ENCODE assay signal across 9 mouse cellular contexts in the genomic region with DNA sequence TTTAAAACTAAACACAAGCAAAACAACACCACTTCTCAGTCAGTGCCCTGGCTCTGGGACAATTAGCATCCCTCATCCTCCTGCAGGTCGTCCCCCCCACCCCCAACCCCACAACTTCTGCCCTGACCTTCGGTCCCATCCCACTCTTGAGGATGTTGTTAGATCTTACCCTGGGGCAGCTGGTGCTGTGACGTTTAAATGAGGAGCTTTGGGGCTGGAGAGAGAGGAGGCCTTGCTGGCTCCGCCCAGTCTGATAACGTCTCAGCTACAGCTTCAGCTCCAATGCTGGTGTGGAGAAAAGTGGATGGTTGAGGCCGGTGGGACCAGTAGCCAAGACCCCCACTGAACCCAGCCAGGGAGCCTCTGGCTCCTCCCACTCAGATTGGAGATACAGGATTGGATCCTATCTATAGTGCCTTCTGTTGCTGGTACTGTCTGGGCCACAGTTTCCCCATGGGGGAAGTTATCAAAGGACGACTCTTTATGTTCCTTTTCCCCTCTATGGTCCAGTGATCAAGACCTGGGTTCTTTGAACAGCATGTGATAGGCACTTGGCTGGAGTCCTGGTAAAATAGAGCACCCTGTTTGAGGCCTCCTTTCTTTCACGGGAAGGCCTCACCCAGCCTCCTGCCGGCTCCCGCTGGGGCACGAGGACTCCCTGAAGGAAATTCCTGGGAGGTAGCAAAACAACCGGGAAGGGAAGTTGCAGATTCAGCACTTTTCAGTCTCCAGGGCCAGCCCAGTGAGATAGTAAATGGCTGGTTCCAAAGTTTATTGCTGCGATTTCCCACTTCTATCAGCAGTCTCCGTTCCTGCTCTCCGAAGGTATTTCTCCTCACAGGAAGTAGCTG. TPM values are rescaled to one million over a fixed set of nuclear protein-coding genes. Genes with fewer than 3 reads are reported as not detected.
DNase-seq lines count a peak whose midpoint lies in the region; ATAC-seq and TF ChIP-seq lines count a peak whose summit lies in the region.
"Had no signal": no experiment of that assay in that cellular context is flagged by ENCODE, and none has a peak within 500 bp of the region (broad histone marks: within the 10 kb centered on the region; RNA-seq: fewer than 3 reads in every experiment).

TSS of gene Slc7a9 (plus strand) at position 801 of the 851 bp plus-strand sequence.

- TF ChIP-seq CTCF in midbrain, postnatal 0 days (IDR thresholded peaks at IDR 0.05): no peak
- no peak for TF ChIP-seq CTCF in stomach, postnatal 0 days (IDR thresholded peaks at IDR 0.05; ENCODE audit: low read depth)

- H3K4me2 ChIP-seq in midbrain, embryonic 14.5 days (ENCODE audit: low read length): no peak within 1 kb of the TSS
- H3K4me2 ChIP-seq in midbrain, postnatal 0 days (ENCODE audit: low read depth, low read length, poor library complexity, severe bottlenecking): no peak within 1 kb of the TSS
- no peak within 1 kb of the TSS for H3K4me2 ChIP-seq in embryonic facial prominence, embryonic 14.5 days (ENCODE audit: low read depth, low read length)
- H3K4me2 ChIP-seq in stomach, postnatal 0 days (replicated peaks; ENCODE audit: low read depth): no peak within 1 kb of the TSS

- no peak within 1 kb of the TSS for H3K27ac ChIP-seq in midbrain, embryonic 14.5 days (replicated peaks; ENCODE audit: low read depth, low read length)
- H3K27ac ChIP-seq in midbrain, postnatal 0 days (ENCODE audit: low read depth, low read length): no peak within 1 kb of the TSS
- no peak within 1 kb of the TSS for H3K27ac ChIP-seq in embryonic facial prominence, embryonic 14.5 days (replicated peaks; ENCODE audit: low read depth, low read length)
- H3K27ac ChIP-seq in stomach, postnatal 0 days (replicated peaks): no peak within 1 kb of the TSS

- no peak within 1 kb of the TSS for H3K4me3 ChIP-seq in midbrain, embryonic 14.5 days (replicated peaks; ENCODE audit: low read depth, low read length)
- no peak within 1 kb of the TSS for H3K4me3 ChIP-seq in midbrain, postnatal 0 days (ENCODE audit: low read depth, low read length)
- no peak within 1 kb of the TSS for H3K4me3 ChIP-seq in embryonic facial prominence, embryonic 14.5 days (ENCODE audit: low read depth, low read length)
- no peak within 1 kb of the TSS for H3K4me3 ChIP-seq in stomach, postnatal 0 days (ENCODE audit: low read depth, low read length)

- no peak within 1 kb of the TSS for H3K9ac ChIP-seq in midbrain, embryonic 14.5 days (replicated peaks; ENCODE audit: low read length)
- no peak within 1 kb of the TSS for H3K9ac ChIP-seq in midbrain, postnatal 0 days (replicated peaks; ENCODE audit: low read length, poor library complexity, severe bottlenecking)
- no peak within 1 kb of the TSS for H3K9ac ChIP-seq in embryonic facial prominence, embryonic 14.5 days (ENCODE audit: low read depth, low read length)
- no peak within 1 kb of the TSS for H3K9ac ChIP-seq in stomach, postnatal 0 days (ENCODE audit: low read length)

- ATAC-seq in midbrain, embryonic 14.5 days (ENCODE audit: low FRiP score, low TSS enrichment): no peak
- ATAC-seq in midbrain, postnatal 0 days (ENCODE audit: low FRiP score): no peak
- ATAC-seq in embryonic facial prominence, embryonic 14.5 days (ENCODE audit: low read depth): 0 out of 2 replicates have a peak, but pooled peaks have one; percentile 18
- ATAC-seq in stomach, postnatal 0 days (ENCODE audit: low FRiP score, low TSS enrichment): peak; percentile 53

- peak; percentile 1 for DNase-seq in midbrain, embryonic 14.5 days
- DNase-seq in midbrain, postnatal 0 days (ENCODE audit: low spot score): no peak
- peak; percentile 40 for DNase-seq in embryonic facial prominence, embryonic 14.5 days (ENCODE audit: low spot score)
- peak; percentile 84 for DNase-seq in kidney, postnatal 14 days
- peak; percentile 55 for DNase-seq in stomach, postnatal 0 days (ENCODE audit: low spot score)
- no peak for DNase-seq in urinary bladder, postnatal 25 days (ENCODE audit: low spot score)
- no peak for DNase-seq in layer of hippocampus, postnatal 10 days (ENCODE audit: low spot score in 2 of 2)
- DNase-seq: cerebellum, postnatal 36 days; heart, postnatal 10 days had no signal

- no peaks in the 10 kb centered on the region for H3K4me1 ChIP-seq in midbrain, embryonic 14.5 days (ENCODE audit: control insufficient read depth, insufficient read depth, low read length)
- H3K4me1 ChIP-seq in midbrain, postnatal 0 days (ENCODE audit: insufficient read depth, low read length): no peaks in the 10 kb centered on the region
- 0 out of 2 replicates have a peak, but pooled peaks cover 7% of the 10 kb centered on the region for H3K4me1 ChIP-seq in embryonic facial prominence, embryonic 14.5 days (ENCODE audit: control insufficient read depth, insufficient read depth, low read length)
- no peaks in the 10 kb centered on the region for H3K4me1 ChIP-seq in stomach, postnatal 0 days (replicated peaks; ENCODE audit: control insufficient read depth, insufficient read depth)

- WGBS in midbrain, embryonic 14.5 days: 28% methylated on average over 15 of the region's 15 CpGs
- WGBS in midbrain, postnatal 0 days: 29% methylated on average over 15 of the region's 15 CpGs
- WGBS in embryonic facial prominence, embryonic 14.5 days: 25% methylated on average over 13 of the region's 15 CpGs
- 24% methylated on average over 15 of the region's 15 CpGs for WGBS in stomach, postnatal 0 days

- TF ChIP-seq EP300 in stomach, postnatal 0 days (optimal IDR thresholded peaks at IDR 0.05): no peak

- no peaks in the 10 kb centered on the region for H3K36me3 ChIP-seq in midbrain, embryonic 14.5 days (ENCODE audit: control insufficient read depth, insufficient read depth, low read length)
- H3K36me3 ChIP-seq in midbrain, postnatal 0 days (ENCODE audit: insufficient read depth, low read length): no peaks in the 10 kb centered on the region
- H3K36me3 ChIP-seq in embryonic facial prominence, embryonic 14.5 days (ENCODE audit: control insufficient read depth, insufficient read depth, low read length): no peaks in the 10 kb centered on the region
- H3K36me3 ChIP-seq in stomach, postnatal 0 days (ENCODE audit: control insufficient read depth, insufficient read depth, low read length): no peaks in the 10 kb centered on the region

- H3K9me3 ChIP-seq in midbrain, embryonic 14.5 days (ENCODE audit: control insufficient read depth, low read length): no peaks in the 10 kb centered on the region
- H3K9me3 ChIP-seq in midbrain, postnatal 0 days (ENCODE audit: low read length): 0 out of 2 replicates have a peak, but pooled peaks cover 4% of the 10 kb centered on the region
- no peaks in the 10 kb centered on the region for H3K9me3 ChIP-seq in embryonic facial prominence, embryonic 14.5 days (ENCODE audit: control insufficient read depth, low read length)
- H3K9me3 ChIP-seq in stomach, postnatal 0 days (ENCODE audit: control insufficient read depth, low read length): no peaks in the 10 kb centered on the region

- H3K27me3 ChIP-seq in midbrain, embryonic 14.5 days (ENCODE audit: control insufficient read depth, insufficient read depth, low read length): no peaks in the 10 kb centered on the region
- no peaks in the 10 kb centered on the region for H3K27me3 ChIP-seq in midbrain, postnatal 0 days (ENCODE audit: insufficient read depth, low read length)
- H3K27me3 ChIP-seq in embryonic facial prominence, embryonic 14.5 days (replicated peaks; ENCODE audit: control insufficient read depth, insufficient read depth, low read length): no peaks in the 10 kb centered on the region
- no peaks in the 10 kb centered on the region for H3K27me3 ChIP-seq in stomach, postnatal 0 days (ENCODE audit: control insufficient read depth, insufficient read depth, low read length)

RNA-seq across cellular contexts. Expression of gene Slc7a9, which starts in this region (rescaled TPM):
- not detected in 2 replicates for polyA plus RNA-seq in midbrain, embryonic 14.5 days (2014; fragmentation: Nextera tagmentation; extraction: Ambion mirVana)
- not detected in 2 replicates for total RNA-seq in midbrain, postnatal 0 days (2014; rRNA removed)
- 0.59 TPM in 1 of 2 replicates, not detected in the other for polyA plus RNA-seq in midbrain, postnatal 0 days (2015; fragmentation: Nextera tagmentation; extraction: Ambion mirVana)
- 0.14 and 0.42 TPM in 2 replicates for polyA plus RNA-seq in embryonic facial prominence, embryonic 14.5 days (2014; fragmentation: Nextera tagmentation; extraction: Ambion mirVana)
- 0.13 and 0.30 TPM in 2 replicates for polyA plus RNA-seq in stomach, postnatal 0 days (2015; fragmentation: Nextera tagmentation; extraction: Ambion mirVana)
- total RNA-seq in layer of hippocampus, postnatal 10 days (2021): not detected
- total RNA-seq: heart, postnatal 10 days had no signal

Comparison
In these comparisons a context has a peak if more than half of its experiments do, and no peak if none do; other contexts are left out.
1. Peak in DNase-seq in midbrain, embryonic 14.5 days; RNA of the gene not detected or under 1 TPM.
2. Peak in DNase-seq and ATAC-seq in embryonic facial prominence, embryonic 14.5 days; RNA of the gene not detected or under 1 TPM.
3. Peak in DNase-seq and ATAC-seq in stomach, postnatal 0 days; RNA of the gene not detected or under 1 TPM.